Mouse (Mus musculus): ENCODE results near the gene Gm2696. TPM values are rescaled to one million over a fixed set of nuclear protein-coding genes. Genes with fewer than 3 reads are reported as not detected.

The Gm2696 gene
- total and polyA plus RNA-seq, 2 experiments from 2014 or later, result not detected

DNA sequence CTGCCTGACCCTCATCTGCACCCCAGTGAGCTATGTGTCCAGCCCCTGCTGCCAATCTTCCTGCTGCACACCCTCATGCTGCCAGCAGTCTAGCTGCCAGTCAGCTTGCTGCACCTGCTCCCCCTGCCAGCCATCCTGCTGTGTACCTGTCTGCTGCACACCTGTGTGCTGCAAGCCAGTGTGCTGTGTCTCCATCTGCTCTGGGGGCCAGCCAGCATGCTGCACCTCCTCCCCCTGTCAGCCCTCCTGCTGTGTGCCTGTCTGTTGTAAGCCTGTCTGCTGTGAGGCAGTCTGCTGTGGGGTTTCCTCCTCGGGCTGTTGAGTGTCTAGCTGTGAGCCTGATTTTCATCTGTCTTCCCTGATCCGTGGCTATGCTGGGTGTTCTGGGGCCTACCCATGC lies 32.5 kb downstream of the Gm2696 start:
- Histone ChIP-seq H3K27me3 (ENCODE audit: insufficient read depth, low read length) (no peaks in the 10 kb centered on the region), H3K4me3 (ENCODE audit: low read depth, low read length) (no peak overlapping the region), H3K27ac (ENCODE audit: low read depth, low read length) (no peak overlapping the region), H3K9ac (no peak overlapping the region), H3K9me3 (ENCODE audit: low read length) (0 out of 2 replicates have a peak, but pooled peaks cover 3% of the 10 kb centered on the region), H3K4me2 (ENCODE audit: low read depth) (no peak overlapping the region), H3K4me1 (ENCODE audit: insufficient read depth) (no peaks in the 10 kb centered on the region), H3K36me3 (ENCODE audit: insufficient read depth) (no peaks in the 10 kb centered on the region)
- TF ChIP-seq CTCF (IDR thresholded peaks at IDR 0.05; ENCODE audit: low read depth), result no peak
- WGBS, result 12% methylated on average over 2 of the region's 2 CpGs
- DNase-seq (no peak), ATAC-seq (no peak)

- no peaks in the 10 kb centered on the region for H3K36me3 ChIP-seq (ENCODE audit: insufficient read depth)
- 0 out of 2 replicates have a peak, but pooled peaks cover 3% of the 10 kb centered on the region for H3K9me3 ChIP-seq (ENCODE audit: low read length)
- H3K4me3 ChIP-seq (ENCODE audit: low read depth, low read length), result no peak overlapping the region
- H3K27ac ChIP-seq (ENCODE audit: low read depth, low read length), result no peak overlapping the region
- H3K4me2 ChIP-seq (ENCODE audit: low read depth), result no peak overlapping the region
- no peak for ATAC-seq
- no peaks in the 10 kb centered on the region for H3K27me3 ChIP-seq (ENCODE audit: insufficient read depth, low read length)
- no peak for DNase-seq
- no peaks in the 10 kb centered on the region for H3K4me1 ChIP-seq (ENCODE audit: insufficient read depth)
- WGBS, result 91% methylated on average over 2 of the region's 2 CpGs
- H3K9ac ChIP-seq, result no peak overlapping the region
- no peak for TF ChIP-seq CTCF (IDR thresholded peaks at IDR 0.05; ENCODE audit: low read depth)
Observed at GRCm38 (mm10) chr10:77847538-77847937, 33.1 kb downstream of the Gm2696 start.

- ATAC-seq, result no peak
- H3K9ac ChIP-seq, result no peak within 1 kb of the TSS
- no peaks in the 10 kb centered on the region for H3K27me3 ChIP-seq (ENCODE audit: insufficient read depth, low read length)
- no peak for DNase-seq
- no peaks in the 10 kb centered on the region for H3K4me1 ChIP-seq (ENCODE audit: insufficient read depth)
- no peak within 1 kb of the TSS for H3K4me3 ChIP-seq (ENCODE audit: low read depth, low read length)
- no peaks in the 10 kb centered on the region for H3K9me3 ChIP-seq (ENCODE audit: low read length)
- H3K27ac ChIP-seq (ENCODE audit: low read depth, low read length), result no peak within 1 kb of the TSS
- no peak for TF ChIP-seq CTCF (IDR thresholded peaks at IDR 0.05; ENCODE audit: low read depth)
- 57% methylated on average over 9 of the region's 9 CpGs for WGBS
- H3K4me2 ChIP-seq (ENCODE audit: low read depth), result no peak within 1 kb of the TSS
- no peaks in the 10 kb centered on the region for H3K36me3 ChIP-seq (ENCODE audit: insufficient read depth)
Observed at GRCm38 (mm10) chr10:77852559-77852958, 38.1 kb downstream of the Gm2696 start, which contains the start of gene Gm10318. Gene Gm10318, plus strand, starts transcription at chr10:77852859.

DNA sequence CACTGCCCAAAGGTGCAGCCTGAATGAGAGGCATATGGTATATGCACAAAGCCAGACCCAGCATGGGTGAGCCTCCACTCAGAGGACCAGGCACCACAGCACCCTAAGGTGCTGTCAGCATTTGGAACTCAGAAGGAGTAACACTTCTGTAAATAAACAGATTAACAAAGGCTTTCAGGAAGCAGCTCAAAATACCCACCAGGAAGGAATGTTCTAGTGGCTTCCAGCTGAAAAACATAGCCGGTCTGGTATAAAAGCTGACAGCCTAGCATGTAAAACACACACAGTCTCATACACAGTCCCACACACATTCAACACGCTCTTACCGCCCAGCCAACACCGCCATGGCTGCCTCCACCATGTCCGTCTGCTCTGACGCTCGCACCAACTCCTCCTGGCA lies 47.2 kb downstream of the Gm2696 start, which contains the start of gene Gm3285:
Gm3285 (plus strand) TSS at position 301 of the 400 bp plus-strand sequence.
- no peaks in the 10 kb centered on the region for H3K4me1 ChIP-seq (ENCODE audit: insufficient read depth)
- no peaks in the 10 kb centered on the region for H3K36me3 ChIP-seq (ENCODE audit: insufficient read depth)
- 46% methylated on average over 7 of the region's 7 CpGs for WGBS
- TF ChIP-seq CTCF (IDR thresholded peaks at IDR 0.05; ENCODE audit: low read depth), result no peak
- ATAC-seq (no peak), DNase-seq (no peak)
- no peak within 1 kb of the TSS for H3K9ac ChIP-seq
- H3K9me3 ChIP-seq (ENCODE audit: low read length), result no peaks in the 10 kb centered on the region
- no peak within 1 kb of the TSS for H3K4me2 ChIP-seq (ENCODE audit: low read depth)
- H3K4me3 ChIP-seq (ENCODE audit: low read depth, low read length), result no peak within 1 kb of the TSS
- no peaks in the 10 kb centered on the region for H3K27me3 ChIP-seq (ENCODE audit: insufficient read depth, low read length)
- H3K27ac ChIP-seq (ENCODE audit: low read depth, low read length), result no peak within 1 kb of the TSS

DNA sequence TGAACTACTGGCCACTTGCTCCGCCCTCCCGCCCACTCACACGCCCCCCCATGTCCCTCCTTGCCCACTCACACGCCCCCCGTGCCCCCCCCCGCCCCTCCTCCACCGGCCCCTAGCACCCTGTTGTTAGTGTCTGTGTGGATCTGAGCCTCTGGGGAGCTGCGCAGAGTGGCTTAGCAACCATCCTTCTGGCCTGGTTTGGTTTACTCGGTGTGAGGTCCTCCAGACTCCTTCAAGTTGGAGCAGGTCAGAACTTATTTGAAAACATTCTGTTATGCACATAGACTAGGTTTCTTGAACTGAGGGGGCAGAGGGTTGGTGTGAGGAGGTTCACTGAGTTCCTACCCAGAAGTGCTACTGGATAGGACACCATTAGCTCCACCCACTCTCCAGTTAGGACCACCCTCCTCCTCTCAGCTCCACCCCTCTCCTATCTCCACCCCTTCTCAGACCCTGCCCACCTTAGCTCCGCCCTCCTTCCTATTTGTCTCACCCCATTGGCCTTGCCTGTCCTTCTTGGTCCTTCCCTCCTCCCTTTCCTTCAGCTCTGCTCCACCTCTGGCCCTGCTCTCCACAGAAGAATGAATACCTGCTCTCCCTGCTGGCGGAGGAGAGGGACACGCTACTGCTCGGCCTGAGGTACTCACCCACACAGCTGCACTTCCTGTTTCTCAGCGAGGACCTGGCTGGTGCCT lies 49.7 kb downstream of the Gm2696 start:
- Histone ChIP-seq H3K9me3 (ENCODE audit: low read length) (no peaks in the 10 kb centered on the region), H3K36me3 (ENCODE audit: insufficient read depth) (no peaks in the 10 kb centered on the region), H3K4me3 (ENCODE audit: low read depth, low read length) (no peak overlapping the region; the same call in 1 of the 2 replicates), H3K27ac (ENCODE audit: low read depth, low read length) (no peak overlapping the region), H3K4me2 (ENCODE audit: low read depth) (peak overlapping the region; percentile 10; the same call in 1 of the 2 replicates), H3K9ac (no peak overlapping the region), H3K4me1 (ENCODE audit: insufficient read depth) (no peaks in the 10 kb centered on the region), H3K27me3 (ENCODE audit: insufficient read depth, low read length) (no peaks in the 10 kb centered on the region)
- no peak for TF ChIP-seq CTCF (IDR thresholded peaks at IDR 0.05; ENCODE audit: low read depth)
- WGBS, result 48% methylated on average over 13 of the region's 14 CpGs
- ATAC-seq (peak; percentile 69), DNase-seq (no peak)

DNA sequence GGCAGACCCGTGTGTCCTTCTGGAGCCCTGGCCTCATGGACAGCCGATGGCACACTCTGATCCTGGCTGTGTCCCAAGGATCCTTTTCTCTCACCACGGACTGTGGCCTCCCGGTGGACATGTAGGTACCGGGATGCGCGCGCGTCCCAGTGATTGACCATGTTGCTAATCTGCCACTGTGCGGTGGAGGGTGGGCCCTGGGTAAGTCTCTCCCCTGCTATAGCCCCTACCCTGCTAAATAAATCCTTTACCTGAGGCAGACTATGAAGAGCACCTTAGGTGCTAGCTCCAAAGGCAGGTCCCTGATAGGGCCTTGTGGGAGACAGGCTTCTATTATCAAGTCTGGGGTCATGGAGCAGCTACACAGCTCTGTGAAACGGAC lies 50.3 kb downstream of the Gm2696 start:
- H3K9me3 ChIP-seq (ENCODE audit: low read length), result no peaks in the 10 kb centered on the region
- DNase-seq (no peak), ATAC-seq (no peak)
- no peak overlapping the region for H3K9ac ChIP-seq
- peak overlapping the region; percentile 10; the same call in 1 of the 2 replicates for H3K4me2 ChIP-seq (ENCODE audit: low read depth)
- TF ChIP-seq CTCF (IDR thresholded peaks at IDR 0.05; ENCODE audit: low read depth), result no peak
- no peaks in the 10 kb centered on the region for H3K27me3 ChIP-seq (ENCODE audit: insufficient read depth, low read length)
- 33% methylated on average over 11 of the region's 11 CpGs for WGBS
- H3K4me1 ChIP-seq (ENCODE audit: insufficient read depth), result no peaks in the 10 kb centered on the region
- no peaks in the 10 kb centered on the region for H3K36me3 ChIP-seq (ENCODE audit: insufficient read depth)
- H3K4me3 ChIP-seq (ENCODE audit: low read depth, low read length), result no peak overlapping the region; the same call in 1 of the 2 replicates
- no peak overlapping the region for H3K27ac ChIP-seq (ENCODE audit: low read depth, low read length)

DNA sequence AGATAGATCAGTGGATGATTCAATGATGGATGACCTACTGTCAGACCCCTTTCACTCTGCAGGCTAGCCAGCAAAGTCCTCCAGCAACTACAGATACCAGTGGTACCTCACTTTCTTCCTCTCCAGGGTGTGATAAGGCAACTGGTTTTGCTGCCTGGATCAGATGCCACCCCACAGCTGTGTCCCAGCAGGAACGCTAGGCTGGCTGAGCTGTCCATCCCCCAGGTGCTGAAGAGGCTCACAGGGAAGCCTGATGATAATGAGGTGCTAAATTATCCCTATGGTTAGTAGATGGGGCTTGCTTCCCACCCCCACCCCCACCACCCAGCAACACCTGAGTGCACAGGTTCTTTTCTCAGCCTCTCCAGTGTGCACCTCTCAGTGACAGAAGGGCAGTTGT lies 53.1 kb downstream of the Gm2696 start:
- DNase-seq (no peak), ATAC-seq (no peak)
- Histone ChIP-seq H3K4me1 (ENCODE audit: insufficient read depth) (no peaks in the 10 kb centered on the region), H3K27me3 (ENCODE audit: insufficient read depth, low read length) (no peaks in the 10 kb centered on the region), H3K36me3 (ENCODE audit: insufficient read depth) (no peaks in the 10 kb centered on the region), H3K4me2 (ENCODE audit: low read depth) (no peak overlapping the region), H3K27ac (ENCODE audit: low read depth, low read length) (no peak overlapping the region), H3K9me3 (ENCODE audit: low read length) (no peaks in the 10 kb centered on the region), H3K9ac (no peak overlapping the region), H3K4me3 (ENCODE audit: low read depth, low read length) (no peak overlapping the region)
- WGBS, result 48% methylated on average over 1 of the region's 1 CpGs
- no peak for TF ChIP-seq CTCF (IDR thresholded peaks at IDR 0.05; ENCODE audit: low read depth)
